Mouse (Mus musculus) myocyte (in vitro differentiated cells): ENCODE measurements at regions not wholly inside any gene's neighbourhood (a gene's known extent, or its start where the extent isn't known, plus 50 kb on each side); places are given as distances from the start of the nearest gene placed in this dataset.

Experiments
- E2F4 ChIP-seq: IDR thresholded peaks from one replicate; pipeline ENCODE4 v1.6.1; 2011; ENCODE audit warnings: mild to moderate bottlenecking, control low read depth, moderate library complexity; ENCODE audit not compliant: insufficient read depth
- MAX ChIP-seq: IDR thresholded peaks from one replicate; pipeline ENCODE4 v1.6.1; 2011; ENCODE audit warnings: low read depth, mild to moderate bottlenecking, control low read depth
- MYOG ChIP-seq, 3 experiments: IDR thresholded peaks; one replicate each; pipeline ENCODE4 v1.6.1; 2011; ENCODE audit warnings: control low read depth in 2 of 3, low read depth in 2 of 3, mild to moderate bottlenecking in 2 of 3; ENCODE audit not compliant: insufficient read length in 2 of 3, control insufficient read depth in 1 of 3, insufficient read depth in 1 of 3
- POLR2A ChIP-seq: IDR thresholded peaks from one replicate; pipeline ENCODE4 v1.6.1; 2011; ENCODE audit warnings: low read depth, mild to moderate bottlenecking, control low read depth, moderate library complexity; ENCODE audit not compliant: insufficient read length
- POLR2AphosphoS2 ChIP-seq: IDR thresholded peaks from one replicate; pipeline ENCODE4 v1.6.1; 2011; ENCODE audit warnings: low read depth, control low read depth; ENCODE audit not compliant: insufficient read length
- TCF12 ChIP-seq: IDR thresholded peaks from one replicate; pipeline ENCODE4 v1.6.1; 2011; ENCODE audit warnings: mild to moderate bottlenecking, control low read depth; ENCODE audit not compliant: poor library complexity, insufficient read depth, severe bottlenecking
- USF1 ChIP-seq: IDR thresholded peaks from one replicate; pipeline ENCODE4 v1.6.1; 2011; ENCODE audit warnings: low read depth, mild to moderate bottlenecking, control low read depth, moderate library complexity

DNA sequence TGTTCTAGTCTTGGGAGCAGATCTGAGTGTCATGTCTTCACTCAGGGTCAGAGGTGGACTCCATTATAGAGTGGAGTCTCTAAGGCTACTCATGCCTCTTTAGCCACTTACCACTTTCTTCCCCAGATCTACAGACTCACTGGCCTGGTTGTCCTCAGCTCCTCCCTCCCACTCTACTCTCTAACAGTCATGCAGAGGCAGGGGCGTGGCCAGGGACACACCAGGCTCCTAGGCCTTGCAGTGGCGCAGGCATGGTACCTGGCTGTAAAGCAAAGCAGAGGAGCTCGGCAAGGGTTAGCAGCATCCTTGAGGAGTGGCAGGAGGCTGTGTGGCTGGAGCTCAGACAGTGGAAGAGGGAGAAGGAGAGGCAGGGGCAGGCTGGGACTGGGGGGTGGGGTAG is 132.4 kb downstream of the Matn1 start:
- TF ChIP-seq MAX (no peak), USF1 (no peak), POLR2A (no peak), TCF12 (no peak), POLR2AphosphoS2 (no peak), E2F4 (no peak), MYOG (IDR thresholded peaks at IDR 0.05; ENCODE audit: control insufficient read depth in 1 of 3, insufficient read depth in 1 of 3, insufficient read length in 2 of 3, low read depth in 2 of 3) (no peak)
